Mouse (Mus musculus): Measurements from ENCODE around the gene St6galnac6.

The St6galnac6 gene

DNA sequence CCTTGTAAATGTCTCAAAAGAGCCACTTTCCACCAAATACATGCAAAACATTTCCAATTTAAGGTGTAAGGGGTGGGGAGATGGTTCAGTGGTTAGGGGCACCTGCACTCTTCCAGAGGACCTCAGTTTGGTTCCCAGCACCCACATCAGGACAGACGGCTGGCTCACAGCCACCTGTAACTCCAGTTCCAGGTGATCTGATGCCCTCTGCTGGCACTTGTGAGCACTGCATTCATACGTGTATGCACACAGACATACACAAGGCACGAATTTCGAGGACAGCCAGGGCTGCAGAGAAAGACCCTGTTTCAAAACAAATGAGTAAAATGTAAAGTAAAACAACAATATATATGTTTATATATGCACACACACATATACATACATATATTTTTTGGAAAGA is 18.1 kb downstream of the St6galnac6 start:
- no peak for DNase-seq (ENCODE audit: low spot score)

- no peak for DNase-seq (ENCODE audit: low spot score)
Measured at GRCm38 (mm10) chr2:32618051-32618450, 18.5 kb downstream of the St6galnac6 start.

- no peak for DNase-seq (ENCODE audit: low spot score)
Measured at GRCm38 (mm10) chr2:32620682-32621516, 21.4 kb downstream of the St6galnac6 start.

- no peak for DNase-seq (ENCODE audit: low spot score)
Measured at GRCm38 (mm10) chr2:32621517-32621859, 22.0 kb downstream of the St6galnac6 start, which contains the start of gene Ak1. TSS of gene Ak1 (plus strand) at chr2:32621758.

DNA sequence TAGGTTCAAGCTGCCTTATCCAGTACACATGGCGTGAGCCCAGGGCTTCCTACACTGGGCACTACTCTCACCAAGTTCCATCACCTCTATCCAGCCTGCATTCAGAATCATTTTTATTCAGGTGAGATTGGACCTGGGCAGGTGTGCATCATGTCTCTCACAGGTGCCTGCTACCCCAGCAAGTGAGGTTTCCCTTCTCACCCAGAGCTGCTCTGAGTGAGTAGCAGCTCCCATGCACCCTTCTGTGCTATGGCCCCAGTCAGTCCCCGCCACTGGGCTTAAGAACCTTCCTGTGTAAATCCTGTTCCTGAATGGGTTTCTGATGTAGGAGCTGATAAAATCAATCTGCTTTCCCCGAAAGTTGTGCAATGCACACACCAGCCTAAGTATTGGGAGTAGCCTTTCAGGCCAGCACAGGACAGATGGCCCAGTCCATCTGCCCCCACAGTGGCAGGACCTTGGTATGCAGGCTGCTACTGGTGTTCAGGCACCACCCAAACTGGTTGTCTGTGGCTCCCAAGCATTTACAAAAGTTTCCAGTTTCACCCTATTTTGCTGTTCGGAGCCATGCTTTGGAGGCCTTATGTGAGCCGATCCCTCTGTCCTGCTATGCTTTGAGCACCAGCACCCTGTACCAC is 24.7 kb downstream of the St6galnac6 start:
- no peak for DNase-seq (ENCODE audit: low spot score)

GRCm38 (mm10) chr2:32625212-32625872 is 25.8 kb downstream of the St6galnac6 start:
- DNase-seq (ENCODE audit: low spot score), result no peak

GRCm38 (mm10) chr2:32625873-32626694 is 26.6 kb downstream of the St6galnac6 start:
- no peak for DNase-seq (ENCODE audit: low spot score)

- no peak for DNase-seq (ENCODE audit: low spot score)
Measured at GRCm38 (mm10) chr2:32627266-32628043, 27.9 kb downstream of the St6galnac6 start.

GRCm38 (mm10) chr2:32628044-32628550 is 28.6 kb downstream of the St6galnac6 start:
- no peak for DNase-seq (ENCODE audit: low spot score)

DNA sequence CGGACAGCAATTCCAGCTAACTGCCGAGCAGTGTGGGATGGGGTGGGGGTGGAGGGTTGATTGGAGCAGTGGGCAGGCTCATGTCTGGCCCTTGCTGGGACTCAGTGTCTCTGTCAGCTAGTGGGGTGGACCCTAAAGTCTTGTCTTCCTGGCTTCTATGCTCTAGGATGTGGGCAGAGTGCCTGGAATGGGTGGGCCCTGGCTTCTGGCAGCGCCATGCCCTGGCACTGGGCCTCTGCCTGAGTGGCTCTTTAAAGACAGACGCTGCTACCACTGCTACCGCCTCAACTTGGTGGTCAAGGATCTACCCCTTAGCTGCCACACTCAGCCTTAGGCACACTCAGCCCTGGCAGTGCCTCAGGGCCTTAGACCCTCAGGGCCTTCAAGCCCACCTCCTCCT is 29.2 kb downstream of the St6galnac6 start:
- DNase-seq (ENCODE audit: low spot score), result no peak

DNA sequence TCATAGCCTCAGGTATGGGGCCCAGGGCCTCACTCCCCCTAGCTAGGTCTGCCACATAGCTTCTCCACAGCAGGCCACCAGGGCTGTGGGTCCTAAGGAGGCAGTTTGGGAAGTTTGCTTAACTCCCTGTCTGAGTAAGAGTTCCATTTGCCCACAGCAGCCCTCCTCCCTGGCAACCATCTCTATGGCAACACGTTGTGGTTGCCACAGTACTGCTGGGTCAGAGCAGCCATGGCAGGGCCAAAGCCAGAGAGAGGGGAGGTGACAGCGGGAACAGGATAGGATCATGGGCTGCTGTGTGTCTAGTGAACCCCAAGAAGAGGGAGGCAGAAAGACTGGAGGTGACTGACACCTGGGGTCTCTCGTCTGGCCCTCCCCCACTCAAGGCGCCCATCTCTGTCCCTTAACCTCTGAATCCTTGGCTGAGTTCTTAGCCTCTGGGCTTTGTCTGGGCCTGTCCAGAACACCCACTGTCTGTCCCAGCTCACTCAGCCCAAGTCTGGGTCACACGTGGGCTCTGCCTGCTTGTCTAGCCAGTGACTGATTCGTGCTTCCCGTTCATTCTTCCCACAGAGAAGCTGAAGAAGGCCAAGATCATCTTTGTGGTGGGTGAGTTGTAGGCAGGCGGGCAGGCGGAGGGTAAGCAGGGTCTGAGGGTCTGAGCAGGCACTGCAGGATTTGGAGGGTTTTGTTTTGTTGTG is 29.9 kb downstream of the St6galnac6 start:
- DNase-seq (ENCODE audit: low spot score), result no peak

- DNase-seq (ENCODE audit: low spot score), result no peak
Measured at GRCm38 (mm10) chr2:32630036-32630435, 30.5 kb downstream of the St6galnac6 start.

DNA sequence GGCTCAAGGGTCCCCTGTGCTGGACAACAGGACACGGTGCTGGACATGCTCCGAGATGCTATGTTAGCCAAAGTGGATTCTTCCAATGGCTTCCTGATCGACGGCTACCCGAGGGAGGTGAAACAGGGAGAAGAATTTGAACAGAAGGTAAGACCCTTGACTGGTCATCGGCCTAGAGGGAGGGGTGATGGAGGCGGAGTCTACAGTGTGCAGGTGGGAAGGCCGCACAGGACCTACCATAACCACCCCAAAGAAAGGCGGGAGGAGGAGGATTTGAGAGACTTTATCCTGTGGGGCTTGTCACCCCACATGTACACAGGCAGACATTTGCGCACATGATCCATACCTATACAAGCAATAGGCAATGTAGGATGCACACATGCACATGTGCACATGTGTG is 31.5 kb downstream of the St6galnac6 start:
- no peak for DNase-seq (ENCODE audit: low spot score)

DNA sequence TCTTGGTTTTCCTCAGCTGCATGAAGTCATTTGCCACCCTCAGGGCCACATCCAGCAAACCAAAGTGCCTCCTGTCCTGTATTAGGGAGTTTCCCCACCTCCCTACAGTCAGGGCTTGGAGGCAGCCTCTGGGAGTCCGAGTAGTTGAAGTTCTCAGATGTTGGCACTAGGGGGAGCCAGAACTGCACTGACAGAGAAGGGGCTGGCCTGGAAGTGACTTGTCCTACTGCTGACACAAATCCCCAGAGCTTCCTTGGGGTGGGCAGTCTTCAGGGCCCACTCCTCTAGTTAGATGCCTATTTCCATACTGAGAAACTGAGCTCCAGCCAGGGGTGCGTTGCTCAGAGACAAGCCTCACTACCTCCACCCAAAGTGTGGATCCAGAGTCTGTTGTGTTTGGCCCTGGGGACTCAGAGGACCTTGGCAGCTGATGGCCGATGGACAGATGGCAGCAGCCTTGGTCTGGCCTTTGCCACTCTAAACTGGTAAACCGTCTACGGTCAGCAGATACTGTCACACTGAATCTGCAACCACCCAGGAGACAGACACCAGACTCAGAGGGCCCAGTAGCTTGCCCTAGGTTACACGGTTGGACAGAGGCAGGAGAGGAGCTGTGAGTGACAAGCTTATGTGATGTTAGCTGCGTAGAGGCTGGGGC is 32.4 kb downstream of the St6galnac6 start:
- DNase-seq (ENCODE audit: low spot score), result no peak

DNA sequence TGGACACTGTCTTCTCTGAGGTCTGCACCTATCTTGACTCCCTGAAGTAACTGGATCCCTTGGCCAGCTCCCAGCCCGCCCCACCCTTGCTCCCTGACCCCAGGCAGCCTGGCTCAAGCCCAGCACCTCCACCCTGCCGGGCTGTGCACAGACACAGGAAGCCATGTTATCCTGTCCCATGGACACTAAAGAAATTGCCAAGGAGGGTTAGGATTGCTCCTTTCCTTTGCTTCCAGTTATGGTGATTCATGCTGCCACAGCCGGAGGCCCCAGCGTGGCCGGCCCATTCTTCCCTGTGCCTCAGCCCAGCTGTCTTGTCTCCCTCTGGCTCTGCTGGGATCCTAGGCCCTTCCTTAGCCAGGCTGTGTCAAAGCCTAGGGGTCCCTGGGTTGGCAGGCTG is 34.2 kb downstream of the St6galnac6 start:
- DNase-seq (ENCODE audit: low spot score), result no peak

DNA sequence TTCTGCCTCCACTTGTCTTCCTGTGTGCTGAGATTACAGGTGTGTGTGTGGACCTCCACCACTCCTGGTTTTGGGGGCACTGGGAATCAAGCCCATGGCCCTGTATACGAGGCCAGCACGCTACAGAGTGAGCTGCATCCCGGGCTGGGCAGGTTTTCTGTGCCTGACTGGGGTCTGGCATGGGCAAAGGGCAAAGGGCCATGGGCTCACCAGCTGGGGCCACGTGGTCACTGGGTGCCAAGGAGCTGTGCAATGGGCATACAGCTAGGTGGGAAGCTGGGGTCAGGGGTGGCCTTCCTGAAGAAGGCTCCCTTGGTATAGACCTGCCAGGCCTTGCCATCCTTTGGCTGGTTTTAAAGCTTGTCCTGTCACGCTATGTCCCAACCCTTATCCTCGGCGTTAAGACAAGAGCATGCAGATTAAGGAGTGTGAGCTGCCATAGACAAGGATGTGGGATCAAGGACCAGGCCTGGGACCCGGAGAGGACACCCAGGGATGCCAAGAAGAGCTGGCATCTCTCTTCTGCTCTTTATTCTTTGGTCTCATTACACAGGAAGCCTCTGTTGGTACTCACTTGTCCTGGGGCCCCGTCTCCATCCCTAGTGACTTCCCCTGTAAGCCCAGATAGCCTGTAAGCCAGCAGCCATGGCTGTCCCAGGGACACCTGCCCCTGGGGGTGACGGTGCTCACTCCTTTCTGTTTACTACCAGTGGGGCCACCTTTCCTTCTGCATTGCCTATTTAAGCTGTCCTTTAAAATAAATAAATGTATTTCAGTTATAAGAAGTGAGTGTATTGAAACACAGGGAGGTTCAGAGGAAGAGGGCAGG is 35.0 kb downstream of the St6galnac6 start:
- no peak for DNase-seq (ENCODE audit: low spot score)

DNA sequence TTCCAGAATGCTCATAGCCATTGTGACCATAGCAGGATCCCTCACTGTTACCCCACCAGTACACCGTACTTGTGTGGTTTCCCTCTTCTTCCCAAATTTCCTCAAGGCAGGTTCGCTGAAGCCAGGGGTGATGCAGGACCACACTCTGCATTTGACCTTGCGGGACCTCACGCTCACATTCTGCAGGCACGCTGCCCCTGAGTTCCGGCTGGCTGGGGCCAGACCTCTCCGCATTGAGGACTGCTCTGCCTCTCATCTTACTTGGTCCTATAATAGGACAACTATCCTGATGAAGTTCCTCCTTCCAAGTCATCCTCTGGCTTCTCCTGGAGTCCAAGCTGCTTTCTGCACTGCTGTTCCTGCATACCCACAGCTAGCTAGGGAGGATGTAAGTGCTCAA is 37.1 kb downstream of the St6galnac6 start:
- no peak for DNase-seq (ENCODE audit: low spot score)

- no peak for DNase-seq (ENCODE audit: low spot score)
Measured at GRCm38 (mm10) chr2:32637778-32638281, 38.3 kb downstream of the St6galnac6 start.

DNA sequence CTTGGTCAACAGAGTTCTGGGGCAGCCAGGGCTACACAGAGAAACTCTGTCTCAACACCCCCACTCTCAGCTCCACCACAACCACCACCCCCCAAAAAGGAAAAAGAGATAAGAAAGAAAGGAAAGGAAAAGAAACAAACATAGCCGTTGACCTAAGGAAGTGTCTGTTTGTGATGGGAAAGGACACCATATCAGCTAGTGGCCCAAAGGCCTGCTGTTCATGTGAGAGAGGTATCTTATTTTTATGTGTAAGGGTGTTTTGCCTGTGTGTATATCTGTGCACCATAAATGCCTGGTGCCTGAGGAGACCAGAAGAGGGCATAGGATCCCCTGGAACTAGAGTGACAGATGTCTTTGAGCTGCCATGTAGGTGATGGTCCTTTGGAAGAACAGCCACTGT is 40.1 kb downstream of the St6galnac6 start:
- no peak for DNase-seq (ENCODE audit: low spot score)
